In the genomic region with DNA sequence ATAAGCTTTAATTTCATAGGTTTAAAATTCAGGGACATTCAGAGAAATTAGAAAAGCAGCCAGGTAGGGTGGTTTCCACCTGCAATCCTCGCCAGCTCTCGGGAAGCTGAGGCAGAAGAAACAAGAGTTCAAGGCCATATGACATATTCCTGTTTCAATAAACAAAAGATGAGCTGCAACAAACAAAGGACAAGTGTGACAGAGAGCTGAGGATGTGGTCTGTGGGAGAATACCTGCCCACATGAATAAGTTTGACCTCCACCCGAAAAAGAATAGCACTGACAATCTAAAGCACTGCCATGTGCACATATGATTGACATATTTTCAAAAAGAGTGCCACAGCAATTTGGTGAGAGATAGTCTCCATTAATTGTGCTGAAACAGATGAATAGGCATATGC, we compare ENCODE assay signal across 15 mouse cellular contexts.
"Had no signal": no experiment of that assay in that cellular context is flagged by ENCODE, and none has a peak within 500 bp of the region (broad histone marks: within the 10 kb centered on the region; RNA-seq: fewer than 3 reads in every experiment).

No protein-coding gene starts in this region.

- H3K9ac ChIP-seq: limb, embryonic 15.5 days; neural tube, embryonic 13.5 days had no signal

- DNase-seq: kidney, adult 8-10 months; kidney, postnatal 25 days; layer of hippocampus, adult 9-11 months; layer of hippocampus, postnatal 36 days; lung, adult 18-20 months; midbrain, embryonic 14.5 days; right cerebral cortex, adult 18-20 months; right cerebral cortex, postnatal 4 days; spleen, adult 18-20 months; thymus, adult 18-20 months; thymus, postnatal 14 days had no signal

- H3K4me3 ChIP-seq: limb, embryonic 15.5 days; midbrain, embryonic 10.5 days; neural tube, embryonic 13.5 days had no signal

- H3K27ac ChIP-seq: limb, embryonic 15.5 days; midbrain, embryonic 10.5 days; neural tube, embryonic 13.5 days had no signal

- H3K27me3 ChIP-seq: limb, embryonic 15.5 days; neural tube, embryonic 13.5 days had no signal

- H3K36me3 ChIP-seq: neural tube, embryonic 13.5 days had no signal

- H3K9me3 ChIP-seq: limb, embryonic 15.5 days; midbrain, embryonic 10.5 days; neural tube, embryonic 13.5 days had no signal

- ATAC-seq: intestine, postnatal 0 days had no signal

- H3K4me2 ChIP-seq: limb, embryonic 15.5 days; neural tube, embryonic 13.5 days had no signal
